Mouse (Mus musculus): ENCODE measurements at regions not wholly inside any gene's neighbourhood (a gene's known extent, or its start where the extent isn't known, plus 50 kb on each side); places are given as distances from the start of the nearest gene placed in this dataset.

DNA sequence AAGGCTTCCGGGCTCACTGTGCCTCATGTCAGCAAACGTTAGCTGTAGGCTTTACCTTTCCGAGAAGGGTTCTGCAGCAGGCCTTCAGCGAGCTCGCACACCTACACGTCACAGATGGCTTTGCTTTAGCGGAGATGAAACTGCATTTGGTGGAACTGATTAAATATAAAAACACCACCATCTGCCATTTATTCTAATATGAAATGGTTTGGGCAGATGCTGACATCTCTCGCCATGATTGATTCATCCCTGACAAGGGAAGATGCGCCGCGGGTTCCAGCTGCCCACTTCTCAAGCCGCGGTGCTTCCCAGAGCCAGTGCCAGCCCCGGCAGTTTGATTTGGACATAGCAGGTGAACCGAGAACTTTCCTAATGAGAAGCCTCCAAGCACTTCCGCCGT lies 247.4 kb upstream of the Id2 start:
- ATAC-seq (ENCODE audit: insufficient read depth, low FRiP score, low TSS enrichment) (no peak), DNase-seq (ENCODE audit: low spot score) (peak; percentile 19)
- no peaks in the 10 kb centered on the region for H3K36me3 ChIP-seq (ENCODE audit: control insufficient read depth, insufficient read depth, low read length)
- H3K4me3 ChIP-seq (ENCODE audit: low read depth, low read length): no peak overlapping the region
- no peaks in the 10 kb centered on the region for H3K9me3 ChIP-seq (ENCODE audit: control insufficient read depth, low read length)
- H3K9ac ChIP-seq (ENCODE audit: low read length): no peak overlapping the region
- no peak overlapping the region for H3K4me2 ChIP-seq (ENCODE audit: low read depth)
- 82% methylated on average over 17 of the region's 17 CpGs for WGBS
- H3K4me1 ChIP-seq (ENCODE audit: control insufficient read depth, insufficient read depth, low read length): no peaks in the 10 kb centered on the region
- no peak overlapping the region for H3K27ac ChIP-seq (ENCODE audit: low read depth, low read length)
- H3K27me3 ChIP-seq (ENCODE audit: control insufficient read depth, insufficient read depth, low read length): no peaks in the 10 kb centered on the region

DNA sequence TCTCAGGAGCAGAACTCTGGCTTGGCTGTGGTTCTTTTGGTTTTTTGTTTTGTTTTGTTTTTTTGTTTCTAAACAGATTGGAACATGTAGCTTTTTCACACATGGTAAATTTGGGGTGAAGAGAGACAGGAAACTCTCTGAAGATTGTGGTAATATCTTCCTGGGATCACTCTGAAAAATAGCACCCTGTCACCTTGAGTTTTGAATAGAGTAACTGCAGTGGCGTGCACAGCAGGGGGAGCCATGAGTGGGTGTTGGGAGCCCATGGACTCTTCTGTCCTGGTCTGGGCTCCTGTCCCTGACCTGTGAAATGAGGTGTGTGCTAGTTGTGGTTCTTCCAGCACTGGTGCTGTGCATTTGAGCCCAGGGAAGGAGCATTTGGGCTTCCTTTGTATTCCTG lies 241.8 kb upstream of the Id2 start:
- no peaks in the 10 kb centered on the region for H3K4me1 ChIP-seq (ENCODE audit: control insufficient read depth, insufficient read depth, low read length)
- no peak for DNase-seq (ENCODE audit: low spot score)
- no peaks in the 10 kb centered on the region for H3K27me3 ChIP-seq (ENCODE audit: control insufficient read depth, insufficient read depth, low read length)
- ATAC-seq (ENCODE audit: insufficient read depth, low FRiP score, low TSS enrichment): no peak
- no peak overlapping the region for H3K4me2 ChIP-seq (ENCODE audit: low read depth)
- 65% methylated on average over 1 of the region's 1 CpGs for WGBS
- H3K36me3 ChIP-seq (ENCODE audit: control insufficient read depth, insufficient read depth, low read length): no peaks in the 10 kb centered on the region
- no peak overlapping the region for H3K27ac ChIP-seq (ENCODE audit: low read depth, low read length)
- H3K9me3 ChIP-seq (ENCODE audit: control insufficient read depth, low read length): no peaks in the 10 kb centered on the region
- no peak overlapping the region for H3K9ac ChIP-seq (ENCODE audit: low read length)
- no peak overlapping the region for H3K4me3 ChIP-seq (ENCODE audit: low read depth, low read length)

- WGBS: 72% methylated on average over 2 of the region's 2 CpGs
- no peaks in the 10 kb centered on the region for H3K36me3 ChIP-seq (ENCODE audit: control insufficient read depth, insufficient read depth, low read length)
- no peak overlapping the region for H3K4me3 ChIP-seq (ENCODE audit: low read depth, low read length)
- H3K4me1 ChIP-seq (ENCODE audit: control insufficient read depth, insufficient read depth, low read length): no peaks in the 10 kb centered on the region
- no peak overlapping the region for H3K4me2 ChIP-seq (ENCODE audit: low read depth)
- ATAC-seq (ENCODE audit: insufficient read depth, low FRiP score, low TSS enrichment): no peak
- DNase-seq (ENCODE audit: low spot score): no peak
- no peak overlapping the region for H3K27ac ChIP-seq (ENCODE audit: low read depth, low read length)
- no peak overlapping the region for H3K9ac ChIP-seq (ENCODE audit: low read length)
- H3K27me3 ChIP-seq (ENCODE audit: control insufficient read depth, insufficient read depth, low read length): no peaks in the 10 kb centered on the region
- no peaks in the 10 kb centered on the region for H3K9me3 ChIP-seq (ENCODE audit: control insufficient read depth, low read length)
These were observed 239.0 kb upstream of the Id2 start for GRCm38 (mm10) chr12:25335930-25336329.

DNA sequence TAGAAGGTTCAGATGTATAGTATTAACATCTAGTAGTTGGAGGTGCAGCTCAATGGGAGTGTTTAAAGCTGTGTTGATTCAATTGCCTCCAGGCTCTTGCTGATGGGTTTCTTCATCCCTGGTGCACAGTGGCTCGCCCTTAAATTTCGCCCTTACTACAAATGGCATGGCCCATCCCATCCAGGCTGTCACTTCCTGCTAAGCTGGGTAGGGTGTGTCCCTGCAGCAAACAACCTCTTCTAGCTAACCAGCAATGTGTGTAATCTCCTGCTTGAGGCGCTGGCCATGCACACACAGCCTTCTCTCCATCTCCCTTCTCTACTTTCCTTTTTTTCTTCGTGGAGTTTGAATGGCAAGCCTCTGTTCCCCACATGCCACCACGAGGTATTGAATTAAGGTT lies 238.1 kb upstream of the Id2 start:
- 87% methylated on average over 5 of the region's 5 CpGs for WGBS
- Histone ChIP-seq H3K4me3 (ENCODE audit: low read depth, low read length) (no peak overlapping the region), H3K36me3 (ENCODE audit: control insufficient read depth, insufficient read depth, low read length) (no peaks in the 10 kb centered on the region), H3K9me3 (ENCODE audit: control insufficient read depth, low read length) (no peaks in the 10 kb centered on the region), H3K9ac (ENCODE audit: low read length) (no peak overlapping the region), H3K27me3 (ENCODE audit: control insufficient read depth, insufficient read depth, low read length) (no peaks in the 10 kb centered on the region), H3K27ac (ENCODE audit: low read depth, low read length) (no peak overlapping the region), H3K4me1 (ENCODE audit: control insufficient read depth, insufficient read depth, low read length) (no peaks in the 10 kb centered on the region), H3K4me2 (ENCODE audit: low read depth) (no peak overlapping the region)
- no peak for DNase-seq (ENCODE audit: low spot score)
- ATAC-seq (ENCODE audit: insufficient read depth, low FRiP score, low TSS enrichment): no peak

DNA sequence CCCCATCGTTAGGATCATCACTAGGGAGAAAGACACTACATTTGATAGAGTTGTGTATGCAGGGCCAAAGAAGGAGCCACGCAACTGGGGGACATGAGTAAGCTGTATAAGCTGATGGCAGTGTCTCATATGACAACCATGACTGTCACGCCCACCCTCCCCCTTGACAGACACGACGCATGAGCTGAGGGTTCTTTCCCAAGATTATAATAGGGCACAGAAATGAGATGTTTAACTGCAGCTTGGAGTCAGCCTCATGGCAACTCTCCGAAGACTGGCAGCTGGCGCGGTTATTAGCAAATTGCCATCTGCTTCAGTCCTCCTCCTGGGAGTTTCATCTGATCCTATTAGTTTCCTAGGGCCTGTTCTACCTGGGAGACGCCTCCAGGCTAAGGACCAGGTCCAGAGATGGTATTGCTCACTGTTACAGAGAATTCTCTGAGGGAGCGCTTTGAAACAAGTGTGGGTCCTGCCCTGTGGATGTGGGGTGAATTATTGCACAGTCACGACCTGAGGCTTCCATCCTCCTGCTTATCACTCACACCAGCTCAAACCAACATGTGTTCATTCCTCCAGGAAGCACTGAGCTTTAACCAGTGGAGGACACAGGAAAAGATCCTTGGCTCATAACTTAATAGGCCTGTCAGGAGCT lies 235.6 kb upstream of the Id2 start:
- no peak for ATAC-seq (ENCODE audit: insufficient read depth, low FRiP score, low TSS enrichment)
- no peak for DNase-seq (ENCODE audit: low spot score)
- 78% methylated on average over 11 of the region's 11 CpGs for WGBS

DNA sequence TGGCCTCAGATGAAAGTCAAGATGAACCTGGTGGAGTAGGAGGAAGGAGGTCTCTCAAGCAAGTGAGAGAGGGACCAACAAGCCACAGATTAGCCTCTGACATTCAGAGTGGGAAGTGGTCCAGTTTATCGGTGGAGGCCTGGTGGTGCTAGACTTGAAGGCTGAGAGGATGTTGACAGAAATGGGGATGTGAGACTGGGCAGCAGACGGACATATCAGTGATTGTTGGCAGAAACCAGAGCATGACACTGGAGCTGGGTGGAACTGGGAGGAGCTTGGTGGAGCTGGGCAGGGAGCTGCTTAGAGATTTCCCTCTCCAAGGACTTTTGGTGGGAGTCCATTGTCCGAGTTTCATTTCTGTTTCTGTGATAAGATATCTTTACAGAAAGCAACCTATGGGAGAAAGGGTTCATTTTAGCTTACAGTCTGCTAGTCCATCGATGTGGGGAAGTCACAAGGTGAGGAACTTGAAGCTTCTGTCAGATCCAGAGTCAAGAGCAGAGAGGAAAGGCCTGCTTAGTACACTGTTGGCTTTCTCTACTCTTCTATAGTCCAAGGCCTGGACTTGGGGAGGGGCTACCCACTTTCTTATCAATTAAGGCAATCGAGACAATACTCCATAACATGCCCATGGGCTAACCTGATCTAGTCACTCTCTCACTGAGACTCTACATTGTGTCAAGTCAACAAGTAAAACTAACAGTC lies 233.2 kb upstream of the Id2 start:
- no peak overlapping the region for H3K27ac ChIP-seq (ENCODE audit: low read depth, low read length)
- H3K9me3 ChIP-seq (ENCODE audit: control insufficient read depth, low read length): no peaks in the 10 kb centered on the region
- 84% methylated on average over 5 of the region's 5 CpGs for WGBS
- H3K27me3 ChIP-seq (ENCODE audit: control insufficient read depth, insufficient read depth, low read length): no peaks in the 10 kb centered on the region
- ATAC-seq (ENCODE audit: insufficient read depth, low FRiP score, low TSS enrichment): no peak
- DNase-seq (ENCODE audit: low spot score): no peak
- H3K9ac ChIP-seq (ENCODE audit: low read length): no peak overlapping the region
- no peak overlapping the region for H3K4me2 ChIP-seq (ENCODE audit: low read depth)
- no peaks in the 10 kb centered on the region for H3K4me1 ChIP-seq (ENCODE audit: control insufficient read depth, insufficient read depth, low read length)
- H3K36me3 ChIP-seq (ENCODE audit: control insufficient read depth, insufficient read depth, low read length): no peaks in the 10 kb centered on the region
- H3K4me3 ChIP-seq (ENCODE audit: low read depth, low read length): no peak overlapping the region

More for the DNA sequence above, 235.6 kb upstream of the Id2 start:
- Histone ChIP-seq H3K27me3 (ENCODE audit: control insufficient read depth, insufficient read depth, low read length) (no peaks in the 10 kb centered on the region), H3K4me2 (ENCODE audit: low read depth) (no peak overlapping the region), H3K36me3 (ENCODE audit: control insufficient read depth, insufficient read depth, low read length) (no peaks in the 10 kb centered on the region), H3K27ac (ENCODE audit: low read depth, low read length) (no peak overlapping the region), H3K4me1 (ENCODE audit: control insufficient read depth, insufficient read depth, low read length) (no peaks in the 10 kb centered on the region), H3K4me3 (ENCODE audit: low read depth, low read length) (no peak overlapping the region), H3K9me3 (ENCODE audit: control insufficient read depth, low read length) (no peaks in the 10 kb centered on the region), H3K9ac (ENCODE audit: low read length) (no peak overlapping the region)

DNA sequence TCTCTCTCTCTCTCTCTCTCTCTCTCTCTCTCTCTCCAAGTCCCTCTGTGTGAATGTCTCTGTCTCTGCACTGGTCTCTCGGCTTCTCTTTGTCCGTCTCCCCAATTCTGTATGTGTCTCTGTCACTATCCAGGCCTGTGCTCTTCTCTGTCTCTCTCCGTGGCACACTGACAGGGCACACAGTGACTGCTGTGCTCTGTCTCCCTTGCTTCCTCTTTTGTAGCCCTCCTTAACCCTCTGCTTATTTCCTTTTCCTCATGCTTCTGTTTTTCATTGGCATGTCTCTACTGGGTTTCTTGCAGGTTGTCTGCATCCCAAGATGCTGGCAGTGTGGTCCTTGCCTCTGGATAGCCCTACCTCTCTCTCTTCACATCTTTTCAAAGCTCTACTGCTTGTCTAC lies 229.0 kb upstream of the Id2 start:
- DNase-seq (ENCODE audit: low spot score) (no peak), ATAC-seq (ENCODE audit: insufficient read depth, low FRiP score, low TSS enrichment) (no peak)
- no peaks in the 10 kb centered on the region for H3K4me1 ChIP-seq (ENCODE audit: control insufficient read depth, insufficient read depth, low read length)
- H3K27ac ChIP-seq (ENCODE audit: low read depth, low read length): no peak overlapping the region
- no peak overlapping the region for H3K9ac ChIP-seq (ENCODE audit: low read length)
- H3K4me2 ChIP-seq (ENCODE audit: low read depth): no peak overlapping the region
- H3K4me3 ChIP-seq (ENCODE audit: low read depth, low read length): no peak overlapping the region
- no peaks in the 10 kb centered on the region for H3K9me3 ChIP-seq (ENCODE audit: control insufficient read depth, low read length)
- WGBS: 87% methylated on average over 3 of the region's 3 CpGs
- H3K36me3 ChIP-seq (ENCODE audit: control insufficient read depth, insufficient read depth, low read length): no peaks in the 10 kb centered on the region
- no peaks in the 10 kb centered on the region for H3K27me3 ChIP-seq (ENCODE audit: control insufficient read depth, insufficient read depth, low read length)

DNA sequence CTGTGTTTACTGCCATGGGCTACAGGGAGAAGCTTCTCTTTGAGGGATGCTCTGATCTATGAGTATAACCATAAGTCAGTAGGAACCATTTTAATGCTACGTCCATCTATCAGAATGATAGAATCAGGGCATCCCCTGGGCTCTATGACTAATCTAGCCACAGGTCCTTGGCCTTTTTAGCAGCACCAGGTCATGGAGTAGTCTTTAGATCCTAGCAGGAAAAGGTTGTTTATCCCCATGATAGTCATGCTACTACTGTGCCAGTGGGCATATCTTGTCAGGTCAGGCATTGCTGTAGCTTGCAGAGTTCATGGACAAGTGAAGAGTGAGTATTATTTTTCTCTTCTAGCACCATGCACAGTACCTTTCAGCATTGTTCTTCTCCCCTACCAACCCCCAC lies 226.2 kb upstream of the Id2 start:
- no peaks in the 10 kb centered on the region for H3K27me3 ChIP-seq (ENCODE audit: control insufficient read depth, insufficient read depth, low read length)
- DNase-seq (ENCODE audit: low spot score) (no peak), ATAC-seq (ENCODE audit: insufficient read depth, low FRiP score, low TSS enrichment) (no peak)
- no peak overlapping the region for H3K9ac ChIP-seq (ENCODE audit: low read length)
- no peaks in the 10 kb centered on the region for H3K9me3 ChIP-seq (ENCODE audit: control insufficient read depth, low read length)
- no peak overlapping the region for H3K4me2 ChIP-seq (ENCODE audit: low read depth)
- no peak overlapping the region for H3K4me3 ChIP-seq (ENCODE audit: low read depth, low read length)
- no peaks in the 10 kb centered on the region for H3K36me3 ChIP-seq (ENCODE audit: control insufficient read depth, insufficient read depth, low read length)
- 96% methylated on average over 1 of the region's 1 CpGs for WGBS
- H3K27ac ChIP-seq (ENCODE audit: low read depth, low read length): no peak overlapping the region
- no peaks in the 10 kb centered on the region for H3K4me1 ChIP-seq (ENCODE audit: control insufficient read depth, insufficient read depth, low read length)

DNA sequence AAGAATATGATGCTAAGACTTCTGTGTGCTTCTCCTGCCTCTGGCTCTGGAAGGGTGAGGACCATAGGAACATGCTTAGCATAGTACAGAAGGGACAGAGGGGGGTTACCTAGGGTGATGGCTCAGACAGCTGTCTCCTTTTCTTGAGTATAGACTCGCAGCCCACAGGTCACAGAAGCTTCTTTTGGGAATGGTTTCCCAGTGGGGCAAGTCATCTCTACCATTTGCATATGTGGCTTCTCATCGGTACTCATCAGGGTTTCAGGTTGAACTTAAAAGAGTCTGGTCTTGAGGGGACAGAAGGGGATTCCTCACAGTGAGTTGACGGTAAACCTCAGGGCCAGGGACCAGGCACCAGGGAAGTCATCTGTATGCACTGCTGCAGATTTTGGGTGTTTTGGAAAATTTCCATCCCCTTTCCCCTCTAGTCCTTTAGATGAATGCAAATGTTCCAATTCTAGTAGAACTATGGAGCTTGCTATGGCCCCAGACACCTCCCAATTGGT lies 223.4 kb upstream of the Id2 start:
- H3K4me2 ChIP-seq (ENCODE audit: low read depth): no peak overlapping the region
- 84% methylated on average over 3 of the region's 3 CpGs for WGBS
- no peak for ATAC-seq (ENCODE audit: insufficient read depth, low FRiP score, low TSS enrichment)
- no peaks in the 10 kb centered on the region for H3K27me3 ChIP-seq (ENCODE audit: control insufficient read depth, insufficient read depth, low read length)
- no peaks in the 10 kb centered on the region for H3K36me3 ChIP-seq (ENCODE audit: control insufficient read depth, insufficient read depth, low read length)
- H3K9me3 ChIP-seq (ENCODE audit: control insufficient read depth, low read length): no peaks in the 10 kb centered on the region
- no peak overlapping the region for H3K27ac ChIP-seq (ENCODE audit: low read depth, low read length)
- no peak overlapping the region for H3K9ac ChIP-seq (ENCODE audit: low read length)
- no peak for DNase-seq (ENCODE audit: low spot score)
- no peaks in the 10 kb centered on the region for H3K4me1 ChIP-seq (ENCODE audit: control insufficient read depth, insufficient read depth, low read length)
- H3K4me3 ChIP-seq (ENCODE audit: low read depth, low read length): no peak overlapping the region
